Mouse (Mus musculus): ENCODE measurements around the gene Ssb.

The Ssb gene

DNA sequence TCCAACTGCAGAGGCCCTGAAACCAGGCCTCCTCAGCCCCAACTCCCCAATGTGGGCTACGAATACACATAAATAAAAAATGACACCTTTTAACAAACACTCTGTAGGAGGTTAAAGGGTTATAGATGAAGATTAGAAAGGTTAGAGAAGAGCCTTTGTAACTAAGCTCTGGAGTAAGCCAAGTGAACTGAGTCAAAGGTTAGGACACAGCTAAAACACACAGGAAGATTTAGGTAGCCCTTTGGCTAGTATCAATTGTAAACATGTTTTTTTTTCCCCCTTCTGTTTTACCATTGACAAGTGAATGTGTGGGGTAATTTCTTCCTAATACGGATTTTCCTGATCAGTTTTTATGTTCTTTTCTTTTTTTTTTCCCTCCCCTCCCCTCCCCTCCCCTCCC lies 51.4 kb downstream of the Ssb start:
- in situ Hi-C loops (cut with MboI; ENCODE audit: low pct_unique_long_range_greater_than_20kb in 1 of 2, low sequenced_read_pairs in 2 of 2, unreplicated experiment in 1 of 2), result no loop called here

- in situ Hi-C loops (cut with MboI; ENCODE audit: low pct_unique_long_range_greater_than_20kb in 1 of 2, low sequenced_read_pairs in 2 of 2, unreplicated experiment in 1 of 2), result no loop called here
Measured at GRCm38 (mm10) chr2:69917301-69917700, 55.9 kb downstream of the Ssb start.

Measured in mouse embryonic stem cell (cell line).